In the genomic region with DNA sequence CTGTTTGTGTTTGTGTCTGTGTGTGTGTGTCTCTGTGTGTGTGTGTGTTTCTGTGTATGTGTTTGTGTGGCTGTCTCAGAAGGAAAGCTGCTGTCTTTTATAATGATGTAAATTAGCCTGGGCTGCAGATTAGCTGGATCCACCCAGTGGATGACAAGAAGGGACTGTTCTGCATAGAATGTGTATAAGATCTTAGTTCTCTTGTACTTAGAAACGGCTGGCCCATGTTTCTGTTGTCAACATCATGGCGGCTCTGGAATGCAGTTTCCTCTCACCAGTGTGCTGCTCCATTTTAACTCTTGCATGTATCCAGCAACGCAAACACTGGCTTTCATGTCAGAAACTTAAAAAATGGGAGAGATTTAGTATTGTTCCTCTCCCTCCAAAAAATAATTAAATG, we compare ENCODE assay signal across 28 mouse cellular contexts.
A peak's percentile ranks its signal among the peaks of the same experiment; 100 is the strongest.
DNase-seq lines count a peak whose midpoint lies in the region; ATAC-seq lines count a peak whose summit lies in the region.
"Had no signal": no experiment of that assay in that cellular context is flagged by ENCODE, and none has a peak within 500 bp of the region (broad histone marks: within the 10 kb centered on the region; RNA-seq: fewer than 3 reads in every experiment).

No protein-coding gene starts in this region.

- DNase-seq in embryonic facial prominence, embryonic 14.5 days (ENCODE audit: low spot score) = peak; percentile 8
- DNase-seq in embryonic facial prominence, embryonic 10.5 days (ENCODE audit: low spot score) = no peak
- no peak for DNase-seq in kidney, adult 11 months
- DNase-seq in lung, postnatal 10 days = peak; percentile 4
- no peak for DNase-seq in lung, adult 18-20 months
- DNase-seq in ZHBTc4 (ENCODE audit: low read depth, low spot score) = peak; percentile 58
- no peak for DNase-seq in T-cell, adult 2 months (ENCODE audit: low spot score)
- DNase-seq: adrenal gland, postnatal 25 days; cerebellum, adult 18-20 months; cerebellum, postnatal 25 days; gastrocnemius, postnatal 25 days; heart, adult 11 months; layer of hippocampus, postnatal 36 days; left cerebral cortex, postnatal 4 days; liver, postnatal 0 days; right cerebral cortex, postnatal 25 days had no signal

- H3K4me1 ChIP-seq in embryonic facial prominence, embryonic 14.5 days (ENCODE audit: control insufficient read depth, insufficient read depth, low read length) = no peaks in the 10 kb centered on the region
- peaks cover 13% of the 10 kb centered on the region for H3K4me1 ChIP-seq in embryonic facial prominence, embryonic 10.5 days
- 0 out of 2 replicates have a peak, but pooled peaks cover 2% of the 10 kb centered on the region for H3K4me1 ChIP-seq in kidney, embryonic 15.5 days
- H3K4me1 ChIP-seq: liver, embryonic 12.5 days; stomach, embryonic 15.5 days had no signal

- no peak for ATAC-seq in embryonic facial prominence, embryonic 14.5 days (ENCODE audit: low read depth)
- no peak for ATAC-seq in kidney, embryonic 15.5 days (replicated peaks; ENCODE audit: low FRiP score)
- ATAC-seq: forebrain, embryonic 15.5 days; intestine, postnatal 0 days; liver, embryonic 12.5 days; liver, postnatal 0 days; lung, postnatal 0 days had no signal

- H3K27ac ChIP-seq in embryonic facial prominence, embryonic 14.5 days (replicated peaks; ENCODE audit: low read depth, low read length) = no peak overlapping the region
- no peak overlapping the region for H3K27ac ChIP-seq in embryonic facial prominence, embryonic 10.5 days (replicated peaks)
- 0 out of 2 replicates have a peak overlapping the region, but pooled peaks have one; percentile 4 for H3K27ac ChIP-seq in kidney, embryonic 15.5 days
- H3K27ac ChIP-seq: forebrain, embryonic 10.5 days; forebrain, embryonic 15.5 days; heart, embryonic 10.5 days; heart, embryonic 15.5 days; liver, embryonic 12.5 days; macrophage; stomach, embryonic 15.5 days had no signal

- H3K36me3 ChIP-seq in embryonic facial prominence, embryonic 14.5 days (ENCODE audit: control insufficient read depth, insufficient read depth, low read length) = peaks cover 55% of the 10 kb centered on the region
- H3K36me3 ChIP-seq in embryonic facial prominence, embryonic 10.5 days (replicated peaks) = peaks cover 82% of the 10 kb centered on the region
- H3K36me3 ChIP-seq in kidney, embryonic 15.5 days = peaks cover 57% of the 10 kb centered on the region

- H3K9me3 ChIP-seq in embryonic facial prominence, embryonic 14.5 days (ENCODE audit: control insufficient read depth, low read length) = no peaks in the 10 kb centered on the region
- no peaks in the 10 kb centered on the region for H3K9me3 ChIP-seq in embryonic facial prominence, embryonic 10.5 days
- no peaks in the 10 kb centered on the region for H3K9me3 ChIP-seq in kidney, embryonic 15.5 days (replicated peaks)
- H3K9me3 ChIP-seq: forebrain, embryonic 10.5 days; forebrain, embryonic 15.5 days; G1E; heart, embryonic 10.5 days; heart, embryonic 15.5 days; liver, embryonic 12.5 days; stomach, embryonic 15.5 days had no signal

- no peak overlapping the region for H3K9ac ChIP-seq in embryonic facial prominence, embryonic 14.5 days (ENCODE audit: low read depth, low read length)
- H3K9ac ChIP-seq in kidney, embryonic 15.5 days = no peak overlapping the region
- H3K9ac ChIP-seq: forebrain, embryonic 15.5 days; heart, embryonic 15.5 days; liver, embryonic 12.5 days; liver, postnatal 0 days; stomach, embryonic 15.5 days had no signal

- H3K27me3 ChIP-seq in embryonic facial prominence, embryonic 14.5 days (replicated peaks; ENCODE audit: control insufficient read depth, insufficient read depth, low read length) = no peaks in the 10 kb centered on the region
- no peaks in the 10 kb centered on the region for H3K27me3 ChIP-seq in embryonic facial prominence, embryonic 10.5 days (replicated peaks; ENCODE audit: low read depth, poor library complexity, severe bottlenecking)
- no peaks in the 10 kb centered on the region for H3K27me3 ChIP-seq in kidney, embryonic 15.5 days
- H3K27me3 ChIP-seq: CH12.LX; forebrain, embryonic 15.5 days; heart, embryonic 15.5 days; liver, embryonic 12.5 days; stomach, embryonic 15.5 days had no signal

- H3K4me3 ChIP-seq in embryonic facial prominence, embryonic 14.5 days (ENCODE audit: low read depth, low read length) = no peak overlapping the region
- H3K4me3 ChIP-seq in embryonic facial prominence, embryonic 10.5 days = no peak overlapping the region
- no peak overlapping the region for H3K4me3 ChIP-seq in kidney, embryonic 15.5 days (replicated peaks)
- H3K4me3 ChIP-seq: forebrain, embryonic 10.5 days; forebrain, embryonic 15.5 days; heart, embryonic 10.5 days; heart, embryonic 15.5 days; liver, embryonic 12.5 days; stomach, embryonic 15.5 days had no signal

- 52% methylated on average over 3 of the region's 3 CpGs for WGBS in embryonic facial prominence, embryonic 14.5 days
- WGBS in embryonic facial prominence, embryonic 10.5 days = 87% methylated on average over 3 of the region's 3 CpGs
- WGBS in kidney, embryonic 15.5 days = 66% methylated on average over 3 of the region's 3 CpGs

- no peak overlapping the region for H3K4me2 ChIP-seq in embryonic facial prominence, embryonic 14.5 days (ENCODE audit: low read depth, low read length)
- H3K4me2 ChIP-seq in kidney, embryonic 15.5 days = no peak overlapping the region
- H3K4me2 ChIP-seq: forebrain, embryonic 15.5 days; heart, embryonic 15.5 days; liver, embryonic 12.5 days; stomach, embryonic 15.5 days had no signal

Comparison
In these comparisons a context has a peak if more than half of its experiments do, and no peak if none do; other contexts are left out.
1. DNase-seq: peak in embryonic facial prominence, embryonic 14.5 days (single experiment), lung, postnatal 10 days (single experiment) and ZHBTc4 (single experiment); none in embryonic facial prominence, embryonic 10.5 days (single experiment), kidney, adult 11 months (single experiment), lung, adult 18-20 months (0 of 2) and T-cell, adult 2 months (single experiment).